Mouse (Mus musculus) left cerebral cortex, adult 11 months (tissue): ENCODE results near the gene Synpo2.
"Not testable (repeated sequence)": the region's sequence is repeated elsewhere in the genome, so short reads cannot be mapped to it uniquely, and the experiment has no call there.

Experiments
- DNase-seq: peaks from one replicate; pipeline ENCODE4 v3.0.0; 2022; ENCODE audit warnings: low spot score

Gene Synpo2

DNA sequence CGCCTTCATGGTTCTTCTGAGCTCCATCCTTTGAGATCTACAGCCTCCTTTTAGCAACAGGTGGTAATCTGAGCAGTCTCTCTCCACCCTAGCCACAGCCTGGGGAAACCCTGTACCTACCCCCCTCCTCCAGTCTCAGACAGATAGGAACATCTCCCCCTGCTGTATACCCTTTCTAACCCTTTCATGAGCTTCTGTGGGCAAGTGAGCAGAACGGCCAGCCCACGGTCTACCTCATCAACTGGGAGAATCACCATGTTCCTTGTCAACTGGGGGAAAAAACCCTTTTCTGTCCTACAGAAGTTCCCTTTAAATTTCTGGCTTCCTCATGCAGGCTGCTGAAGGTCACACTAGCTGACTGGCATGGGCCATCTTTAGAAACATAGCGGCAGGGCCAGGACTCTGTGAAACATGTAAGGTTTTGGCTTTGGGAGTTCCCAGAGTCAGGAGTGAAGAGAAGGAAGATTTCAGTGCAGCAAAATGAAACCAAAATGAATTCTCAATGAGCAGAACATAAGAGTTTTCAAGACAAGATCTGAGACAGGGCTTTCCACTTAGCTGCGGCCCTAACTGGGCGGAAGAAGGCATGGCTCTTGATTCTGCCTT is 104.7 kb downstream of the Synpo2 start:
- DNase-seq = no peak

GRCm38 (mm10) chr3:123130314-123131150 is 105.4 kb downstream of the Synpo2 start:
- DNase-seq = no peak

GRCm38 (mm10) chr3:123128781-123129180 is 107.2 kb downstream of the Synpo2 start:
- DNase-seq = no peak

DNA sequence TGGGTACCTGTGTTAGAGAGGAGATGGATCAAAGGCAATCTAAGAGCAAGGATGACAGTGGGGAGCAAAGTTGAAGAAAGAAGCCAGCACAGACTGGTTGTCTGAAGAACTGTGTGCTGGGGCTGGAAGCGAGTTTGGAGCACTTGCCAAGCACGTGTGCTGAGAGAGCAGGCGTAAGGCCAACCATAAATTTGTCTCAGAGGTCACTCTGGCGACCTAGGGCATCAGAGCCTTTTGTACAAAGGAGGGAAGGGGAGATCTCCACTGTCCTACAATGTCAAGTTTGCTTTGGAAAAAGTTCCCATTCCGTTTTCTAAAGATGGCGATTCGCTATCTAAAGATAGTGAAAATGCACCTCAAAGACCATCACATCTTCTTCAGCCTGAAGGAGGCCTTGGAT is 107.9 kb downstream of the Synpo2 start:
- no peak for DNase-seq

GRCm38 (mm10) chr3:123126741-123127140 is 109.2 kb downstream of the Synpo2 start:
- DNase-seq = not testable (repeated sequence)

DNA sequence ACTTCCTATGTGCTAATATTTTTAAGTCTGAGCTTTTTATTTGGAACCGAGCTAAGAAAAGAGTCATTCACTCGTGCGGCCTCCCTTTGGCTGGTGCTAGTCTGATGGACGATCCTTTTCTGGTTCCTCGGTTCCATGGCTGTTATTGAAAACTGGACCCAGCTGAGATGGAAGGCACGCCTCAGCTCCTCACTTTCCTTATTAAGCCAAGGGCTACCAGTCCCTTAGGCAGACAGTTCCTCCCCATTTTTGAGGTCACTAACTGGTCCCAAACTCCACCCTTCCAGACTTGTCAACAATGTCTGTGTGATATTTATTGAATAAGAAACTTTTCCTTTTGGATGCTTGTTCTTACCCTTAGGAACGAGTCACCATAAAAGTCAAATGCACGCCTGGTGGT is 112.1 kb downstream of the Synpo2 start:
- DNase-seq = no peak

DNA sequence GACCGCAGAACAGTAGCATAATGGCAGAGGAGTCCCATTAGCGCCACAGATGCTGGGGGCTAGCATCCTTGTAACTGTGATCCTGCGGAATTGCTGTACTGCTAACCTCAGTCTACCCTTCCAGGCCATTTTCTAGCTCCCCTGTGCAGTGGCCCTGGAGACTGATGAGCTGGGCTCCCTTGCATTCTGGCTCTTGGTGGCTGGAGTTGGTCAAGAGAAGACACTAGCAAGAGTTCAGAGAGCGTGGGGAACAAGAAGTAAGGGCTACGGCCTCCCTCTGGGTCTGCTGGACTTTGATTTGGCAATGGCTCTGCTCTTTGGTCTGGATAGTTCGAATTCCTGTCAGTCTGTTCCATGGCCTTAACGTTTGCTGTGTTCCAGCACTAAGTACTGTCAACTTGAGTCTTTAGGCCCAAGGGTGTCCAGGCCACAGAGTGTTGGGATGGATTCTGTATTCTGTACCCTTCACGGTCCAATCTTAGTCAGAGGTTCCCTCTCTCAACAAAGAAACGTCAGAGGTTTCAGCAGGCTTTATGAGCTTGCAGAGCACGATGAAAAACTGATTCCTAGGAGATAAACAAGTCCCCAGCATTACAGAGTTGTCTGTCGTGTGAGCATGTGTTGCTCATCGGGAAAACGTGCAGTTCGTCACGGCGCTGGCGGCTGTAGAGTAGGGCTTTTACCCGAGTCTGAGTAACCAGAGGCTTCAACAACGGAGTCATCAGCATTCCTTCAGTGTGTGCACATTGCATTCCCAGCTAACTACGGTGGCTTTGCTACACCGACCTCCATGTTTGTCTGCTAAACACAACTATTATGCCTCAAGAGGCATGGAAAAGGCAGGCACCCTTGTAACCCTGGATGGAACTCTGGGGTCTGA is 113.6 kb downstream of the Synpo2 start:
- DNase-seq = no peak

DNA sequence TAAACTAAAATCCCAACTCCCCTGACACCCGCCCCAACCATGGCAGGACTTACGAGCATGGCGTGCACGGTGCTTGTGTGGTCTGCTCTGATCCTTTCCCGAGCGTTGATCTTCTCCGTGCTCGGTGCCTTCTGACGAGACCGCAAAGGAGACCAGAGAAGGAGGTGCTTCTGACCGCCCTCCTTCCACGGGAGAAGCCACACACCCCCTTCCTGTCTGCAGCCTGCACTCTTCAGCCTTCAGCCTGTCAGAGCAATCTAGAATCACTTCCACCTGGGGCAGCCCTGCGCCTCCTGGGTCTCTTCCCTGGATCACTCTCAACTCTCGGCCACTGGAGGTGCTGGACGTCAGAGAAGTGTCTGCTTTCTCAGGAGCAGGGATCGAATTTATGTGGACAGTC is 119.0 kb downstream of the Synpo2 start:
- no peak for DNase-seq

GRCm38 (mm10) chr3:123115770-123116527 is 120.0 kb downstream of the Synpo2 start:
- peak; percentile 9 for DNase-seq

GRCm38 (mm10) chr3:123114001-123114635 is 121.8 kb downstream of the Synpo2 start:
- no peak for DNase-seq

- DNase-seq = no peak
Measured at GRCm38 (mm10) chr3:123112781-123113180, 123.2 kb downstream of the Synpo2 start.

DNA sequence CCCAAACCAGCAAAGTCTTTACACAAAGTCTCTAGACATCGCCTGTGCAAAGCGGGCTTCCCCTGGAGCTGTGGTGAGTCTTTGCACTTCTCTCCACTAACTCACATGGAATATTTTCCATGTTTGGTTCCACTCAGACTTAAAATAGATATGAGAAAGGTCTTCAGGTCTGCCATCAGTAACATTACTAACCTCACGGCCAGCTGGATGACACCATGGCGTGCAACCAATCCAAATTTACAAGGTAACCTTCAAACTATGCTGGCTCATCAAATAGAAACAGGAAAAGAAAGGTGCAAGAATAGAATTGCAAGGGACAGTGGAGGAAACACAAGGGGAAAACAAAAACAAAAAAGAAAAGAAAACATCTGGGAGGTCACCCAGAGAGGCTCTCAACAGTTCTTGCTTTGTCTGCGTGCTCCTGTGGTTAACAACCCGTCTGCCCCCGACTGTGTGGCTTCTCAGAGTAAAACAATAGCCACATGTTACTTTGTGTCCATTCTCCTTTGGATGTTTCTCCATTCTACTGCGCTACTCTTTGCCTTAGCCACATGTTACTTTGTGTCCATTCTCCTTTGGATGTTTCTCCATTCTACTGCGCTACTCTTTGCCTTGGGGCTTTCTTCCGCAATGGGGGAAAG is 124.8 kb downstream of the Synpo2 start:
- DNase-seq = no peak

- no peak for DNase-seq
Measured at GRCm38 (mm10) chr3:123107830-123108549, 128.0 kb downstream of the Synpo2 start.

GRCm38 (mm10) chr3:123104325-123104724 is 131.6 kb downstream of the Synpo2 start:
- no peak for DNase-seq

DNA sequence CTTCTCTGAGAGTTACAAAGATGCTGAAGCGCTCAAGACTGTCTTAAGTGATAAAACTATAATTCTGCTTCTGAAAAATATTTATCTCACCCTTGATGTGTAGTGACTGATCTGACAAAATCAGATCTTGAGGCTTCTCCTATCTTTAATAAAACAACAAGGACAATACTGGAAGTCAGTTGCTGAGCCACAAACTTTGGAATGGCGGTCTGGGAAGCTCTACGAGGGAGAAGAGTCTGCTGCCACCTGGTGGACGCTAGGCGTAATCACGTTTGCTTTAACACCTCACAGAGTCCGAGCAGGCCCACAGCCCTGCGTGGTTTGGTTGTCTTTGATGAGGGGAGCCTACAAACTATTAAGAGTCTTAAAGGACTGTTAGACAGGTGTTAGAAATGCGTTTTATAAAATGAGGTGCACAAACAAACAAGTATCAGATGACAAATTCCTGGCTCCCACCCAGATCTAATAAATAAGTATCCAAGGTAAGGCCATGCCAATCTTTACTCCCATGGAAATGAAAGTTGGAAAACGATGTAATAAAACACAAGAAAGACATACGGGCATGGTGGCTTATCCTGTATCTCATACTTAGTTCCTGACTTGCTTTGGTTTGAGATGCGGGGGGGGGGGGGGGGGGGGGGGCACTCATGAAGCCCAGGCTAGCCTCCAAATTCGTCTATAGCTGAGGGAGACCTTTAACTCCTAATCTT is 132.6 kb downstream of the Synpo2 start:
- peak; percentile 47 for DNase-seq

- no peak for DNase-seq
Measured at GRCm38 (mm10) chr3:123101761-123102160, 134.2 kb downstream of the Synpo2 start.

DNA sequence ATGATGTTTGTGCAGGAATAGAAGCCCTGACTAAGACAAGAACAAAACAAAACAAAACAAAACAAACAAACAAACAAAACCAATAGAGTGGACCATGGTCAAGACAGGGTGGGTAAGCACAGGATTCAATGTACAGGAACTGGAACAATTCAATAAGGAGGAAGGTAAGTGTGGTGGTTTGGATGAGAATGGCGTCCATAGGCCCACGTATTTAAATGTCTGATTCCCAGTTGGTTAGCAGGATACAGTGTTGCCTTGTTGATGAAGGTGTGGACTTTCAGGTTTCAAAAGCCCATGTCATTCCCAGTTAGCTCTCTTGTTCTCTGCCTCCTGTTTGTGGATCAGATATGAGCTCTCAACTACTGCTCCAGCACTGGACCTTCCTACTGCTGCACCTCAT is 140.8 kb downstream of the Synpo2 start:
- no peak for DNase-seq

- no peak for DNase-seq
Measured at GRCm38 (mm10) chr3:123093640-123094361, 142.1 kb downstream of the Synpo2 start.
